Mouse (Mus musculus) neural tube, embryonic 11.5 days (tissue): Measurements from ENCODE around the gene Zfp493. TPM values are rescaled to one million over a fixed set of nuclear protein-coding genes. Genes with fewer than 3 reads are reported as not detected.
"Not testable (repeated sequence)": the region's sequence is repeated elsewhere in the genome, so short reads cannot be mapped to it uniquely, and the experiment has no call there.

ENCODE experiments used
- ATAC-seq: fragments of 200-750 bp; cut with Nextera tagmentation; 2 replicates; pipeline ENCODE4 v1.8.0; 2017; ENCODE audit warnings: moderate number of reproducible peaks, mild to moderate bottlenecking, moderate TSS enrichment, moderate library complexity; ENCODE audit not compliant: insufficient read depth, low FRiP score, low TSS enrichment
- DNase-seq: peaks from one replicate; pipeline ENCODE4 v3.0.0-alpha.2; 2015; ENCODE audit warnings: low spot score
- H3K27ac ChIP-seq: fragments of 300-500 bp; sonication (generic); 2 replicates; pipeline ENCODE4 v1.5.1; 2014; ENCODE audit warnings: low read depth, mild to moderate bottlenecking, low read length
- H3K27me3 ChIP-seq: fragments of 300-500 bp; sonication (generic); 2 replicates; pipeline ENCODE4 v1.6.1; 2014; ENCODE audit warnings: mild to moderate bottlenecking, low read length, mixed read lengths; ENCODE audit not compliant: control insufficient read depth, insufficient read depth
- H3K36me3 ChIP-seq: fragments of 300-500 bp; sonication (generic); 2 replicates; pipeline ENCODE4 v1.6.1; 2014; ENCODE audit warnings: mild to moderate bottlenecking, low read length, moderate library complexity, mixed read lengths; ENCODE audit not compliant: control insufficient read depth, insufficient read depth
- H3K4me1 ChIP-seq: fragments of 300-500 bp; sonication (generic); 2 replicates; pipeline ENCODE4 v1.6.1; 2014; ENCODE audit warnings: low read length, mixed read lengths; ENCODE audit not compliant: control insufficient read depth, insufficient read depth
- H3K4me2 ChIP-seq: fragments of 300-500 bp; sonication (generic); 2 replicates; pipeline ENCODE4 v1.6.1; 2014; ENCODE audit warnings: low read depth, mild to moderate bottlenecking, moderate library complexity
- H3K4me3 ChIP-seq: fragments of 300-500 bp; sonication (generic); 2 replicates; pipeline ENCODE4 v1.5.1; 2014; ENCODE audit warnings: low read depth, low read length
- H3K9ac ChIP-seq: fragments of 300-500 bp; sonication (generic); 2 replicates; pipeline ENCODE4 v1.6.1; 2014; ENCODE audit warnings: mild to moderate bottlenecking, low read length
- H3K9me3 ChIP-seq: fragments of 300-500 bp; sonication (generic); 2 replicates; pipeline ENCODE4 v1.6.1; 2016; ENCODE audit warnings: low read length; ENCODE audit not compliant: control insufficient read depth
- polyA plus RNA-seq: library from polyadenylated mRNA; unstranded; fragments of >200 nt; fragmentation: Nextera tagmentation; extraction: Ambion mirVana; gene quantifications from 2 replicates; pipeline ENCODE4 v1.2.1, GENCODE M21; 2014

The Zfp493 gene
- polyA plus RNA-seq, 1 experiment from 2014 or later, result 3.4 TPM

- DNase-seq, ATAC-seq, H3K9ac ChIP-seq, H3K9me3 ChIP-seq, H3K4me1 ChIP-seq, H3K36me3 ChIP-seq, H3K27ac ChIP-seq, H3K4me3 ChIP-seq, H3K4me2 ChIP-seq, H3K27me3 ChIP-seq: not testable (repeated sequence)
Observed at GRCm38 (mm10) chr13:67833137-67833536, 53.6 kb downstream of the Zfp493 start.

Other genes starting within 250 kb of the Zfp493 start
- 15.9 and 21.7 TPM in 2 replicates for gene Zfp748, start 225.9 kb upstream of the Zfp493 start, polyA plus RNA-seq
- gene Zfp729b, start 170.0 kb upstream of the Zfp493 start, polyA plus RNA-seq, result 4.4 and 5.3 TPM in 2 replicates
- gene Gm49345, start 141.9 kb upstream of the Zfp493 start, polyA plus RNA-seq, result not detected in 2 replicates
- 3.2 and 4.0 TPM in 2 replicates for gene Zfp729a, start 141.9 kb upstream of the Zfp493 start, polyA plus RNA-seq
- gene Zfp738, start 92.6 kb upstream of the Zfp493 start, polyA plus RNA-seq, result 12.8 and 13.6 TPM in 2 replicates
- gene Zfp65, start 50.5 kb upstream of the Zfp493 start, polyA plus RNA-seq, result 3.2 and 4.4 TPM in 2 replicates
- gene Zfp85, start 24.5 kb upstream of the Zfp493 start, polyA plus RNA-seq, result 5.8 and 6.5 TPM in 2 replicates
- 6.4 and 6.8 TPM in 2 replicates for gene Zfp273, start 34.0 kb downstream of the Zfp493 start, polyA plus RNA-seq
- gene Gm10037, start 51.4 kb downstream of the Zfp493 start, polyA plus RNA-seq, result 2.1 and 3.5 TPM in 2 replicates
- gene BC048507, start 83.6 kb downstream of the Zfp493 start, polyA plus RNA-seq, result not detected in 2 replicates